Mouse (Mus musculus) ES-E14 (cell line): ENCODE measurements at regions not wholly inside any gene's neighbourhood (a gene's known extent, or its start where the extent isn't known, plus 50 kb on each side); places are given as distances from the start of the nearest gene placed in this dataset.

Source experiments
- DNase-seq: peaks from one replicate; pipeline ENCODE4 v3.0.0-alpha.2; 2013; ENCODE audit warnings: low read depth, low spot score
- H3K27ac ChIP-seq: 2 replicates; pipeline ENCODE4 v1.5.1; 2012; ENCODE audit warnings: low read depth, mild to moderate bottlenecking, low read length, moderate library complexity, mixed read lengths; ENCODE audit not compliant: poor library complexity, insufficient read depth, severe bottlenecking
- H3K36me3 ChIP-seq: 2 replicates; pipeline ENCODE4 v1.6.1; 2012; ENCODE audit warnings: mild to moderate bottlenecking, low read length, moderate library complexity, mixed read lengths; ENCODE audit not compliant: control insufficient read depth, poor library complexity, insufficient read depth, severe bottlenecking
- H3K4me1 ChIP-seq, 2 experiments: fragments of 150-350 bp in 1 of 2; sonication (generic) in 1 of 2; 2 replicates each; pipeline ENCODE4 v1.6.1; 2012; ENCODE audit warnings: low read length in 2 of 2, mild to moderate bottlenecking in 1 of 2, mixed read lengths in 1 of 2; ENCODE audit not compliant: control insufficient read depth in 2 of 2, insufficient read depth in 2 of 2, poor library complexity in 1 of 2
- H3K4me3 ChIP-seq, 2 experiments: fragments of 150-350 bp in 1 of 2; sonication (generic) in 1 of 2; 2 replicates each; pipeline ENCODE4 v1.5.1; 2012; ENCODE audit warnings: low read length in 2 of 2, low read depth in 1 of 2, mild to moderate bottlenecking in 1 of 2, mixed read lengths in 1 of 2; ENCODE audit not compliant: insufficient read depth in 1 of 2, poor library complexity in 1 of 2, severe bottlenecking in 1 of 2
- H3K9ac ChIP-seq: 2 replicates; pipeline ENCODE4 v1.6.1; 2012; ENCODE audit warnings: low read depth, mild to moderate bottlenecking, low read length, mixed read lengths; ENCODE audit not compliant: poor library complexity, insufficient read depth, severe bottlenecking
- H3K9me3 ChIP-seq: fragments of 150-350 bp; sonication (generic); 2 replicates; pipeline ENCODE4 v1.6.1; 2012; ENCODE audit warnings: low read depth, mild to moderate bottlenecking, low read length; ENCODE audit not compliant: control insufficient read depth, insufficient read depth
- CHD2 ChIP-seq: IDR thresholded peaks from 2 replicates; pipeline ENCODE4 v1.6.1; 2014; ENCODE audit warnings: mild to moderate bottlenecking, low read depth, low read length, inconsistent platforms
- HCFC1 ChIP-seq: IDR thresholded peaks from 2 replicates; pipeline ENCODE4 v1.6.1; 2012; ENCODE audit warnings: low read length, inconsistent platforms, borderline replicate concordance; ENCODE audit not compliant: insufficient read depth
- MAFK ChIP-seq: IDR thresholded peaks from 2 replicates; pipeline ENCODE4 v1.6.1; 2014; ENCODE audit warnings: mild to moderate bottlenecking, low read depth, low read length, inconsistent platforms; ENCODE audit not compliant: insufficient read depth
- ZC3H11A ChIP-seq: IDR thresholded peaks from 2 replicates; pipeline ENCODE4 v1.6.1; 2012; ENCODE audit warnings: low read depth, mild to moderate bottlenecking, inconsistent platforms, low read length, borderline replicate concordance
- ZNF384 ChIP-seq: IDR thresholded peaks from 2 replicates; pipeline ENCODE4 v1.6.1; 2012; ENCODE audit warnings: low read depth, low read length, inconsistent platforms
- in situ Hi-C, 2 experiments: fragments of 600-800 bp; cut with MboI; formaldehyde crosslinking; loops; one replicate each; pipeline ENCODE4 v1.15.1; 2025; ENCODE audit warnings: low sequenced_read_pairs in 2 of 2, inconsistent platforms in 1 of 2; ENCODE audit not compliant: unreplicated experiment in 2 of 2

DNA sequence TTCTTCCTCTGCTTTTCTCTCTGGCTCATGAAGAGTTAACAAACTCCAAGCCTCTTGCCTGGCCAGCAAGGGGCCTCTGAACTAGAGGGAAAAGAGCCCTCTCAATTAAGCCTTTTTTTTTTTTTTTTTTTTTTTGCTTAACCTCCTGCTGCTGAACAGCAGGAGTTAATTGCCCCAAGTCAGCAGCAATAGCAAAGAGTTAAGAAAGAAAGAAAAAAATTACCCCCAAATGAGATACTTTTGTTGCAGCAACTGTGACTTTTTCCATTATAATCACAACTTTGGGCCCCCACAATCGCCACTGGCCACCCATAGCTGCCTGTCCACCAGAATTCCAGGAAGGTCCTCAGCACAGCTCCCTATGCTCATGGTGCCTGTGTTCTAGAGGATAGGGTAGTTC lies 60.4 kb upstream of the Zmat1 start:
- no peak overlapping the region for H3K4me3 ChIP-seq
- no peaks in the 10 kb centered on the region for H3K4me1 ChIP-seq
- TF ChIP-seq ZNF384 (peak; percentile 87), HCFC1 (no peak), ZC3H11A (no peak)
- in situ Hi-C loops: no loop called here
- H3K9ac ChIP-seq: no peak overlapping the region
- H3K9me3 ChIP-seq: no peaks in the 10 kb centered on the region
- no peak for DNase-seq
- H3K36me3 ChIP-seq: no peaks in the 10 kb centered on the region
- no peak overlapping the region for H3K27ac ChIP-seq

DNA sequence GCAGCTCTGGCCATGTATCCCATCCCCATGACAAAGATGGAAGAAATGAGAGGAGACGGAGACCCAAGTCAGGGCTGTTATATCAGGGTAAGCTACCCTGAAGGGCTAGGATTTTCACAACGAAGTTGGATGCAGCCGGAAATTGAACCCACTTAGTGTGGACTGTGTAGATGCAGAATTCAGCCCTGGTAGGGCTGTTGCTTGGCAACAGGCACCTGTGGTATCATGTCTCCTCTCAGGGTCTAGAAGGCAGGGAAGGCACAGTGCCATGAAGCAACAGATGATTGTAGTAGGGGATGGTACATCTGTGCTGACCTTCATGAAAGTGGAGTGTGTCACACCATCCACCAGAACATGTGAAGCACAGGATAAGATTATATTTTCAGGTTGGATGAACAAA lies 51.2 kb upstream of the Zmat1 start:
- no peak overlapping the region for H3K27ac ChIP-seq
- no peaks in the 10 kb centered on the region for H3K9me3 ChIP-seq
- no peak overlapping the region for H3K9ac ChIP-seq
- in situ Hi-C loops: no loop called here
- no peak for TF ChIP-seq CHD2
- no peak for TF ChIP-seq ZC3H11A
- no peak for TF ChIP-seq HCFC1
- TF ChIP-seq MAFK: no peak
- no peak for TF ChIP-seq ZNF384
- H3K4me3 ChIP-seq: no peak overlapping the region
- no peaks in the 10 kb centered on the region for H3K4me1 ChIP-seq
- no peak for DNase-seq
- no peaks in the 10 kb centered on the region for H3K36me3 ChIP-seq

DNA sequence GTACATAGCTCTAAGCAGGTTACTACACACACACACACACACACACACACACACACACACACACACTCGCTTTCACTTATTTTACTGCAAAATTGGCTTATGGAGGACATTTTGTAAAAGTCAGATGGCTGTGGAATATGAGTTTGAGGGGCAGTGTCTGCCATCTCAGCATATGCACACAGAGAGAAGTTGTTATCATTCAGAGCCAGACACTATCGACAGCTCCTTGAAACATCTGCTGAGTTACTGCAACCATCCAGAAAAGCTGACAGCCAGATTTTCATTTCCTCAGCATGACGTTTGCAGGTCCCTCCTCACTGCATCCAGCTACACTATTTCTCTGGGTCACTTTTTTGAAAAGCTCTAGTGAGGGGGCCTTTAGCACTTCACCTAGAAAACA lies 49.9 kb upstream of the Zmat1 start:
- in situ Hi-C loops: no loop called here
- no peaks in the 10 kb centered on the region for H3K36me3 ChIP-seq
- no peak overlapping the region for H3K9ac ChIP-seq
- H3K4me3 ChIP-seq: no peak overlapping the region
- no peaks in the 10 kb centered on the region for H3K9me3 ChIP-seq
- no peak for DNase-seq
- H3K27ac ChIP-seq: no peak overlapping the region
- no peaks in the 10 kb centered on the region for H3K4me1 ChIP-seq
- TF ChIP-seq CHD2 (no peak), MAFK (no peak), HCFC1 (no peak), ZC3H11A (no peak), ZNF384 (no peak)
